Mouse (Mus musculus): ENCODE data around the gene Git1.

DNA sequence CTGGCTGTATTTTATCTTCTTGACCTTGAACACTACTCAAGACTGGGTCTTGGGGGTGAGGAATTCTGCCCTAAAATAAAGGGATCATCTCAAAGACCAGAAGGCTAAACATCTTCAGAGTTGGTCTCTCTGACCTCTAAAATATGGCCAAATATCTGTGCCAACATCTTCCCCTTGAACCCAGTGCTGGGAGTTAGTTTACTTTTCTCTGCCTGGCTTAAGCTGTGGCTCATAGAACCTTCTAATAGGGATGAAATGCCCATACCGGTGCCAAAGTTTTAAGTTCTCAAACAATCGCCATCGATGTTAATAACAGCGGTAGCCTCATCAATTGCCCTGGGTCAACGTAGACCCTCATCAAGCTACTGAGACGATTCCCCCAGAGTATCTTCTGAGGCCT lies 31.5 kb upstream of the Git1 start:
- TF ChIP-seq EP300 (IDR thresholded peaks at IDR 0.05) = no peak
- no peak for TF ChIP-seq CTCF (IDR thresholded peaks at IDR 0.05)

Data from lung, postnatal 0 days (tissue).